In genomic region chr4:122996618-122997381, GRCm38 (mm10) we compare ENCODE assay signal across 7 mouse cellular contexts. TPM values are rescaled to one million over a fixed set of nuclear protein-coding genes. Genes with fewer than 3 reads are reported as not detected.
DNase-seq lines count a peak whose midpoint lies in the region; ATAC-seq and TF ChIP-seq lines count a peak whose summit lies in the region.

No protein-coding gene starts in this region.

- no peak overlapping the region for H3K27ac ChIP-seq in heart, postnatal 0 days (ENCODE audit: low read depth)
- peak overlapping the region; percentile 84 for H3K27ac ChIP-seq in limb, embryonic 15.5 days
- peak overlapping the region; percentile 97 for H3K27ac ChIP-seq in midbrain, embryonic 13.5 days

- under 1% methylated on average over 45 of the region's 47 CpGs for WGBS in heart, postnatal 0 days
- under 1% methylated on average over 47 of the region's 47 CpGs for WGBS in limb, embryonic 15.5 days
- under 1% methylated on average over 47 of the region's 47 CpGs for WGBS in midbrain, embryonic 13.5 days

- peak; percentile 45 for DNase-seq in ovary, postnatal 36 days (ENCODE audit: low spot score)
- DNase-seq in ovary, postnatal 14 days (ENCODE audit: low spot score): no peak
- peak; percentile 87 for DNase-seq in embryo, embryonic 10.5 days (ENCODE audit: low spot score)
- no peak for DNase-seq in heart, postnatal 0 days (ENCODE audit: low spot score)
- peak; percentile 24 for DNase-seq in testis, postnatal 14 days (ENCODE audit: low spot score)

- no peaks in the 10 kb centered on the region for H3K9me3 ChIP-seq in heart, postnatal 0 days (replicated peaks; ENCODE audit: control insufficient read depth, low read length)
- no peaks in the 10 kb centered on the region for H3K9me3 ChIP-seq in limb, embryonic 15.5 days
- H3K9me3 ChIP-seq in midbrain, embryonic 13.5 days: no peaks in the 10 kb centered on the region

- no peaks in the 10 kb centered on the region for H3K36me3 ChIP-seq in heart, postnatal 0 days (replicated peaks; ENCODE audit: control insufficient read depth, insufficient read depth, low read length)
- H3K36me3 ChIP-seq in limb, embryonic 15.5 days: peaks cover 2% of the 10 kb centered on the region; the same call in 1 of the 2 replicates
- peaks cover 20% of the 10 kb centered on the region for H3K36me3 ChIP-seq in midbrain, embryonic 13.5 days

- peaks cover 73% of the 10 kb centered on the region for H3K27me3 ChIP-seq in heart, postnatal 0 days (ENCODE audit: control insufficient read depth, insufficient read depth, low read length)
- H3K27me3 ChIP-seq in limb, embryonic 15.5 days: no peaks in the 10 kb centered on the region; the same call in 1 of the 2 replicates
- H3K27me3 ChIP-seq in midbrain, embryonic 13.5 days: no peaks in the 10 kb centered on the region

- TF ChIP-seq EP300 in heart, postnatal 0 days (IDR thresholded peaks at IDR 0.05; ENCODE audit: low read depth): no peak

- peak overlapping the region; percentile 100 for H3K4me2 ChIP-seq in heart, postnatal 0 days (ENCODE audit: low read depth, low read length)
- peak overlapping the region; percentile 97 for H3K4me2 ChIP-seq in limb, embryonic 15.5 days
- peak overlapping the region; percentile 84 for H3K4me2 ChIP-seq in midbrain, embryonic 13.5 days (replicated peaks)

- no peak for TF ChIP-seq CTCF in heart, postnatal 0 days (IDR thresholded peaks at IDR 0.05; ENCODE audit: low read depth)

- no peak; the same call in 1 of the 2 replicates for ATAC-seq in heart, postnatal 0 days (ENCODE audit: insufficient read depth, low read depth)
- no peak for ATAC-seq in limb, embryonic 15.5 days (ENCODE audit: insufficient number of reproducible peaks, low FRiP score, low TSS enrichment, low read depth)
- peak; percentile 14 for ATAC-seq in midbrain, embryonic 13.5 days

- H3K4me1 ChIP-seq in heart, postnatal 0 days (ENCODE audit: control insufficient read depth, insufficient read depth): no peaks in the 10 kb centered on the region; the same call in 1 of the 2 replicates
- peaks cover 33% of the 10 kb centered on the region for H3K4me1 ChIP-seq in limb, embryonic 15.5 days
- peaks cover 48% of the 10 kb centered on the region for H3K4me1 ChIP-seq in midbrain, embryonic 13.5 days (replicated peaks)

- H3K4me3 ChIP-seq in heart, postnatal 0 days (ENCODE audit: low read depth, low read length): peak overlapping the region; percentile 63
- H3K4me3 ChIP-seq in limb, embryonic 15.5 days: peak overlapping the region; percentile 76
- H3K4me3 ChIP-seq in midbrain, embryonic 13.5 days (replicated peaks): peak overlapping the region; percentile 81

- H3K9ac ChIP-seq in heart, postnatal 0 days (replicated peaks; ENCODE audit: low read depth, low read length): peak overlapping the region; percentile 55
- H3K9ac ChIP-seq in limb, embryonic 15.5 days: peak overlapping the region; percentile 75
- peak overlapping the region; percentile 98 for H3K9ac ChIP-seq in midbrain, embryonic 13.5 days (replicated peaks)

RNA-seq across cellular contexts. Expression of gene Mycl, which starts 1.3 kb away (rescaled TPM):
- 1.8 and 14.7 TPM in 2 replicates for total RNA-seq in heart, postnatal 0 days (2014; rRNA removed; ENCODE audit: low replicate concordance)
- 0.12 and 0.44 TPM in 2 replicates for polyA plus RNA-seq in heart, postnatal 0 days (2015; fragmentation: Nextera tagmentation; extraction: Ambion mirVana)
- polyA plus RNA-seq in limb, embryonic 15.5 days (2015; fragmentation: Nextera tagmentation; extraction: Ambion mirVana): 25.2 and 29.5 TPM in 2 replicates
- 95.2 and 101 TPM in 2 replicates for polyA plus RNA-seq in midbrain, embryonic 13.5 days (2015; fragmentation: Nextera tagmentation; extraction: Ambion mirVana)

RNA-seq across cellular contexts. Expression of gene Trit1, which starts 19.6 kb away (rescaled TPM):
- 7.2 and 13.4 TPM in 2 replicates for total RNA-seq in heart, postnatal 0 days (2014; rRNA removed; ENCODE audit: low replicate concordance)
- 8.7 and 9.7 TPM in 2 replicates for polyA plus RNA-seq in heart, postnatal 0 days (2015; fragmentation: Nextera tagmentation; extraction: Ambion mirVana)
- polyA plus RNA-seq in limb, embryonic 15.5 days (2015; fragmentation: Nextera tagmentation; extraction: Ambion mirVana): 20.9 and 21.3 TPM in 2 replicates
- polyA plus RNA-seq in midbrain, embryonic 13.5 days (2015; fragmentation: Nextera tagmentation; extraction: Ambion mirVana): 27.6 and 30.9 TPM in 2 replicates

RNA-seq across cellular contexts. Expression of gene Mfsd2a, which starts 35.8 kb away (rescaled TPM):
- not detected in 2 replicates for total RNA-seq in heart, postnatal 0 days (2014; rRNA removed; ENCODE audit: low replicate concordance)
- 0.19 and 0.20 TPM in 2 replicates for polyA plus RNA-seq in heart, postnatal 0 days (2015; fragmentation: Nextera tagmentation; extraction: Ambion mirVana)
- 16.0 and 18.3 TPM in 2 replicates for polyA plus RNA-seq in limb, embryonic 15.5 days (2015; fragmentation: Nextera tagmentation; extraction: Ambion mirVana)
- 31.7 and 32.5 TPM in 2 replicates for polyA plus RNA-seq in midbrain, embryonic 13.5 days (2015; fragmentation: Nextera tagmentation; extraction: Ambion mirVana)

Comparison
In these comparisons a context has a peak if more than half of its experiments do, and no peak if none do; other contexts are left out.
1. DNase-seq: peak in ovary, postnatal 36 days (single experiment), embryo, embryonic 10.5 days (single experiment) and testis, postnatal 14 days (single experiment); none in ovary, postnatal 14 days (single experiment) and heart, postnatal 0 days (single experiment).
2. RNA of gene Mycl, which starts 1.3 kb away (polyA plus RNA-seq): 95.2 to 101 TPM in midbrain, embryonic 13.5 days and 25.2 to 29.5 TPM in limb, embryonic 15.5 days; 0.12 to 0.44 TPM in heart, postnatal 0 days; every median in the first group is over 10 times any median in the second.
3. RNA of gene Mfsd2a, which starts 35.8 kb away (polyA plus RNA-seq): 31.7 to 32.5 TPM in midbrain, embryonic 13.5 days and 16.0 to 18.3 TPM in limb, embryonic 15.5 days; 0.19 to 0.20 TPM in heart, postnatal 0 days; every median in the first group is over 10 times any median in the second.
4. Peak in every context shown above with its lines, with median percentiles within 50 percentile points of each other: H3K4me2 ChIP-seq, H3K4me3 ChIP-seq and H3K9ac ChIP-seq.